In genomic region chr2:145701605-145702335, GRCm38 (mm10) we compare ENCODE assay signal across 22 mouse cellular contexts. TPM values are rescaled to one million over a fixed set of nuclear protein-coding genes. Genes with fewer than 3 reads are reported as not detected.
A peak's percentile ranks its signal among the peaks of the same experiment; 100 is the strongest.
DNase-seq lines count a peak whose midpoint lies in the region; ATAC-seq and TF ChIP-seq lines count a peak whose summit lies in the region.
"Had no signal": no experiment of that assay in that cellular context is flagged by ENCODE, and none has a peak within 500 bp of the region (broad histone marks: within the 10 kb centered on the region; RNA-seq: fewer than 3 reads in every experiment).

No protein-coding gene starts in this region.

- no peak overlapping the region for H3K4me2 ChIP-seq in forebrain, embryonic 11.5 days (ENCODE audit: low read depth, low read length, severe bottlenecking)
- no peak overlapping the region for H3K4me2 ChIP-seq in forebrain, embryonic 14.5 days (ENCODE audit: low read length)
- no peak overlapping the region for H3K4me2 ChIP-seq in intestine, postnatal 0 days (replicated peaks; ENCODE audit: low read depth)
- no peak overlapping the region for H3K4me2 ChIP-seq in intestine, embryonic 15.5 days (replicated peaks)
- H3K4me2 ChIP-seq: embryonic facial prominence, embryonic 13.5 days; heart, embryonic 13.5 days; midbrain, embryonic 15.5 days; neural tube, embryonic 15.5 days had no signal

- H3K9ac ChIP-seq in forebrain, embryonic 11.5 days (ENCODE audit: low read length), result no peak overlapping the region
- no peak overlapping the region for H3K9ac ChIP-seq in forebrain, embryonic 14.5 days (ENCODE audit: low read length)
- no peak overlapping the region for H3K9ac ChIP-seq in intestine, postnatal 0 days (ENCODE audit: low read depth, low read length)
- no peak overlapping the region for H3K9ac ChIP-seq in intestine, embryonic 15.5 days
- H3K9ac ChIP-seq: embryonic facial prominence, embryonic 13.5 days; forebrain, postnatal 0 days; heart, embryonic 13.5 days; liver, postnatal 0 days; midbrain, embryonic 15.5 days; neural tube, embryonic 15.5 days had no signal

- 88% methylated on average over 12 of the region's 12 CpGs for WGBS in forebrain, embryonic 11.5 days
- 79% methylated on average over 12 of the region's 12 CpGs for WGBS in forebrain, embryonic 14.5 days
- 72% methylated on average over 12 of the region's 12 CpGs for WGBS in intestine, postnatal 0 days
- 85% methylated on average over 12 of the region's 12 CpGs for WGBS in intestine, embryonic 15.5 days

- DNase-seq in forebrain, embryonic 11.5 days (ENCODE audit: low spot score), result peak; percentile 37
- DNase-seq in forebrain, embryonic 14.5 days (ENCODE audit: low spot score), result no peak
- DNase-seq in fat pad, adult 2 months (ENCODE audit: extremely low read depth, low read depth, low spot score), result peak; percentile 94
- DNase-seq in kidney, postnatal 14 days, result peak; percentile 51
- no peak for DNase-seq in spleen, postnatal 4 days (ENCODE audit: low spot score in 2 of 2)
- DNase-seq: cerebellum, adult 9-11 months; forebrain, postnatal 0 days; gastrocnemius, adult 2 months; liver, postnatal 0 days; lung, postnatal 14 days; right cerebral cortex, postnatal 14 days; spleen, adult 18-20 months; thymus, postnatal 36 days had no signal

- no peaks in the 10 kb centered on the region for H3K9me3 ChIP-seq in forebrain, embryonic 11.5 days (ENCODE audit: control insufficient read depth, low read length)
- H3K9me3 ChIP-seq in forebrain, embryonic 14.5 days (replicated peaks; ENCODE audit: control insufficient read depth, low read length), result no peaks in the 10 kb centered on the region
- no peaks in the 10 kb centered on the region for H3K9me3 ChIP-seq in intestine, postnatal 0 days (ENCODE audit: control insufficient read depth)
- no peaks in the 10 kb centered on the region for H3K9me3 ChIP-seq in intestine, embryonic 15.5 days
- H3K9me3 ChIP-seq: embryonic facial prominence, embryonic 13.5 days; heart, embryonic 13.5 days; limb, embryonic 10.5 days; megakaryocyte, embryonic 14.5 days; midbrain, embryonic 15.5 days; neural tube, embryonic 15.5 days had no signal

- no peak for ATAC-seq in forebrain, embryonic 11.5 days (replicated peaks; ENCODE audit: low FRiP score)
- ATAC-seq in forebrain, embryonic 14.5 days, result no peak
- peak; percentile 64 for ATAC-seq in intestine, postnatal 0 days
- no peak for ATAC-seq in intestine, embryonic 15.5 days
- ATAC-seq: forebrain, postnatal 0 days; liver, postnatal 0 days; midbrain, embryonic 15.5 days had no signal

- no peak overlapping the region for H3K27ac ChIP-seq in forebrain, embryonic 11.5 days (ENCODE audit: low read depth, low read length)
- no peak overlapping the region for H3K27ac ChIP-seq in forebrain, embryonic 14.5 days (ENCODE audit: low read depth, low read length)
- no peak overlapping the region for H3K27ac ChIP-seq in intestine, postnatal 0 days (ENCODE audit: low read depth, low read length)
- H3K27ac ChIP-seq in intestine, embryonic 15.5 days, result no peak overlapping the region
- H3K27ac ChIP-seq: embryonic facial prominence, embryonic 13.5 days; heart, embryonic 13.5 days; limb, embryonic 10.5 days; midbrain, embryonic 15.5 days; neural tube, embryonic 15.5 days had no signal

- no peaks in the 10 kb centered on the region for H3K36me3 ChIP-seq in forebrain, embryonic 11.5 days (ENCODE audit: control insufficient read depth, insufficient read depth, low read length)
- no peaks in the 10 kb centered on the region for H3K36me3 ChIP-seq in forebrain, embryonic 14.5 days (ENCODE audit: control insufficient read depth, insufficient read depth, low read length)
- no peaks in the 10 kb centered on the region for H3K36me3 ChIP-seq in intestine, postnatal 0 days (ENCODE audit: control insufficient read depth, insufficient read depth)
- H3K36me3 ChIP-seq in intestine, embryonic 15.5 days, result no peaks in the 10 kb centered on the region
- H3K36me3 ChIP-seq: embryonic facial prominence, embryonic 13.5 days; limb, embryonic 10.5 days; midbrain, embryonic 15.5 days; neural tube, embryonic 15.5 days had no signal

- H3K4me1 ChIP-seq in forebrain, embryonic 11.5 days (replicated peaks; ENCODE audit: control insufficient read depth, insufficient read depth, low read length), result no peaks in the 10 kb centered on the region
- H3K4me1 ChIP-seq in forebrain, embryonic 14.5 days (ENCODE audit: control insufficient read depth, insufficient read depth, low read length), result no peaks in the 10 kb centered on the region
- 0 out of 2 replicates have a peak, but pooled peaks cover 3% of the 10 kb centered on the region for H3K4me1 ChIP-seq in intestine, postnatal 0 days (replicated peaks; ENCODE audit: control insufficient read depth, insufficient read depth, low read length)
- H3K4me1 ChIP-seq in intestine, embryonic 15.5 days (replicated peaks), result no peaks in the 10 kb centered on the region; the same call in 1 of the 2 replicates
- H3K4me1 ChIP-seq: midbrain, embryonic 15.5 days had no signal

- TF ChIP-seq CTCF in intestine, postnatal 0 days (IDR thresholded peaks at IDR 0.05; ENCODE audit: low read depth), result no peak

- no peak overlapping the region for H3K4me3 ChIP-seq in forebrain, embryonic 11.5 days (ENCODE audit: low read depth, low read length)
- no peak overlapping the region for H3K4me3 ChIP-seq in forebrain, embryonic 14.5 days (ENCODE audit: low read depth, low read length)
- no peak overlapping the region for H3K4me3 ChIP-seq in intestine, postnatal 0 days (ENCODE audit: low read depth, low read length)
- H3K4me3 ChIP-seq in intestine, embryonic 15.5 days (replicated peaks), result no peak overlapping the region
- H3K4me3 ChIP-seq: embryonic facial prominence, embryonic 13.5 days; gastrocnemius, adult 2 months; heart, embryonic 13.5 days; limb, embryonic 10.5 days; megakaryocyte, embryonic 14.5 days; midbrain, embryonic 15.5 days; neural tube, embryonic 15.5 days had no signal

- no peaks in the 10 kb centered on the region for H3K27me3 ChIP-seq in forebrain, embryonic 11.5 days (ENCODE audit: control insufficient read depth, insufficient read depth, low read length)
- no peaks in the 10 kb centered on the region for H3K27me3 ChIP-seq in forebrain, embryonic 14.5 days (replicated peaks; ENCODE audit: control insufficient read depth, insufficient read depth, low read length)
- no peaks in the 10 kb centered on the region for H3K27me3 ChIP-seq in intestine, postnatal 0 days (replicated peaks; ENCODE audit: control insufficient read depth, insufficient read depth, low read length)
- H3K27me3 ChIP-seq in intestine, embryonic 15.5 days (replicated peaks), result no peaks in the 10 kb centered on the region
- H3K27me3 ChIP-seq: CH12.LX; embryonic facial prominence, embryonic 13.5 days; heart, embryonic 13.5 days; midbrain, embryonic 15.5 days; neural tube, embryonic 15.5 days had no signal

RNA-seq across cellular contexts. Expression of gene Rin2, which starts 26.8 kb away (rescaled TPM):
- 12.4 and 12.7 TPM in 2 replicates for polyA plus RNA-seq in forebrain, embryonic 11.5 days (2014; fragmentation: Nextera tagmentation; extraction: Ambion mirVana)
- polyA plus RNA-seq in forebrain, embryonic 14.5 days (2014; fragmentation: Nextera tagmentation; extraction: Ambion mirVana), result 9.0 and 11.1 TPM in 2 replicates
- polyA plus RNA-seq in intestine, postnatal 0 days (2015; fragmentation: Nextera tagmentation; extraction: Ambion mirVana), result 10.2 and 11.9 TPM in 2 replicates
- polyA plus RNA-seq in intestine, embryonic 15.5 days (2015; fragmentation: Nextera tagmentation; extraction: Ambion mirVana), result 18.2 and 18.6 TPM in 2 replicates

Comparison
In these comparisons a context has a peak if more than half of its experiments do, and no peak if none do; other contexts are left out.
1. DNase-seq: peak in forebrain, embryonic 11.5 days (single experiment), fat pad, adult 2 months (single experiment) and kidney, postnatal 14 days (single experiment); none in forebrain, embryonic 14.5 days (single experiment) and spleen, postnatal 4 days (0 of 2).